Mouse (Mus musculus) olfactory bulb, adult 2 months (tissue): ENCODE data around the gene Prkaa1.

ENCODE experiments used
- CTCF ChIP-seq: fragments of 200-500 bp; IDR thresholded peaks from 2 replicates; pipeline ENCODE4 v1.5.1; 2012; ENCODE audit warnings: low read depth, mild to moderate bottlenecking, low read length, moderate library complexity; ENCODE audit not compliant: insufficient read depth
- POLR2A ChIP-seq: fragments of 200-500 bp; IDR thresholded peaks from 2 replicates; pipeline ENCODE4 v1.6.1; 2012; ENCODE audit warnings: mild to moderate bottlenecking, low read depth, low read length, moderate library complexity; ENCODE audit not compliant: insufficient read depth

GRCm38 (mm10) chr15:5133301-5133700, 10.4 kb upstream of the Prkaa1 start:
- TF ChIP-seq POLR2A (no peak), CTCF (no peak)
